Mouse (Mus musculus): ENCODE results near the gene Pla2g6. TPM values are rescaled to one million over a fixed set of nuclear protein-coding genes. Genes with fewer than 3 reads are reported as not detected.

Gene Pla2g6
- polyA plus RNA-seq, 2 experiments, result 12.7 to 21.8 TPM

- WGBS, result 28% methylated on average over 13 of the region's 17 CpGs
- Histone ChIP-seq H3K27ac (replicated peaks; ENCODE audit: low read depth, low read length) (no peak overlapping the region), H3K4me1 (ENCODE audit: control insufficient read depth, insufficient read depth, low read length) (no peaks in the 10 kb centered on the region), H3K4me3 (replicated peaks; ENCODE audit: low read length) (no peak overlapping the region), H3K9ac (ENCODE audit: low read depth, low read length, severe bottlenecking) (no peak overlapping the region), H3K27me3 (ENCODE audit: control insufficient read depth, insufficient read depth, low read length) (peaks cover 23% of the 10 kb centered on the region; the same call in 1 of the 2 replicates), H3K36me3 (ENCODE audit: control insufficient read depth, insufficient read depth, low read length) (no peaks in the 10 kb centered on the region), H3K4me2 (replicated peaks; ENCODE audit: low read depth, low read length, severe bottlenecking) (no peak overlapping the region), H3K9me3 (ENCODE audit: control insufficient read depth, low read length) (no peaks in the 10 kb centered on the region)
- no peak for TF ChIP-seq POLR2A (IDR thresholded peaks at IDR 0.05; ENCODE audit: borderline replicate concordance, extremely low read depth, insufficient read depth, insufficient read length)
- ATAC-seq (ENCODE audit: low FRiP score, low read depth), result no peak
- DNase-seq (ENCODE audit: low spot score), result no peak
Measured at GRCm38 (mm10) chr15:79258521-79258920, 69.7 kb downstream of the Pla2g6 start.

DNA sequence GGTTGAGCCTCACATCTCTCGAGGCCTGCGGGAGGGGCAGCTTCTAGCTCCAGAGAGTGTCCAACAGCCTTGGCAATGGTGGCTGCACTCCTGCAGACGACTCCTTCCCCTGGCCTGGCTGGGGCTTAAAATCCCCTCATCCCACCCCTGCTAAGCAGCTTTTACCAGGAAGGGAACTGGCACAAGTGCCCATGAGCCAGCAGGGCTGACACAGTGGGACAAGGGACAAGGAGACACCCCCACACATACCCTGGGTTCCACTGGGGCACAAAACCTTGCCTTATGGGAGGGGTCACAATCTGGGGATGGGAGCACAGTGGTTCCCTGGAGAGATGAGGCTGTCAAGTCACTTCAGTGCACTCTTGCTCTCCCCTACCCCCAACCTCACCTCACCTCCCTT, 73.5 kb downstream of the Pla2g6 start, which contains the start of gene Slc16a8:
Gene Slc16a8 (minus strand): TSS at position 101 of the 400 bp plus-strand sequence.
- no peak for DNase-seq (ENCODE audit: low spot score)
- H3K27me3 ChIP-seq (ENCODE audit: control insufficient read depth, insufficient read depth, low read length), result peaks cover 37% of the 10 kb centered on the region
- WGBS, result 31% methylated on average over 3 of the region's 3 CpGs
- no peak within 1 kb of the TSS for H3K4me2 ChIP-seq (replicated peaks; ENCODE audit: low read depth, low read length, severe bottlenecking)
- H3K4me3 ChIP-seq (replicated peaks; ENCODE audit: low read length), result no peak within 1 kb of the TSS
- no peak for ATAC-seq (ENCODE audit: low FRiP score, low read depth)
- H3K36me3 ChIP-seq (ENCODE audit: control insufficient read depth, insufficient read depth, low read length), result peaks cover under 1% of the 10 kb centered on the region; the same call in 1 of the 2 replicates
- no peak within 1 kb of the TSS for H3K27ac ChIP-seq (replicated peaks; ENCODE audit: low read depth, low read length)
- H3K9ac ChIP-seq (ENCODE audit: low read depth, low read length, severe bottlenecking), result no peak within 1 kb of the TSS
- H3K4me1 ChIP-seq (ENCODE audit: control insufficient read depth, insufficient read depth, low read length), result peaks cover 10% of the 10 kb centered on the region
- no peaks in the 10 kb centered on the region for H3K9me3 ChIP-seq (ENCODE audit: control insufficient read depth, low read length)
- no peak for TF ChIP-seq POLR2A (IDR thresholded peaks at IDR 0.05; ENCODE audit: borderline replicate concordance, extremely low read depth, insufficient read depth, insufficient read length)

DNA sequence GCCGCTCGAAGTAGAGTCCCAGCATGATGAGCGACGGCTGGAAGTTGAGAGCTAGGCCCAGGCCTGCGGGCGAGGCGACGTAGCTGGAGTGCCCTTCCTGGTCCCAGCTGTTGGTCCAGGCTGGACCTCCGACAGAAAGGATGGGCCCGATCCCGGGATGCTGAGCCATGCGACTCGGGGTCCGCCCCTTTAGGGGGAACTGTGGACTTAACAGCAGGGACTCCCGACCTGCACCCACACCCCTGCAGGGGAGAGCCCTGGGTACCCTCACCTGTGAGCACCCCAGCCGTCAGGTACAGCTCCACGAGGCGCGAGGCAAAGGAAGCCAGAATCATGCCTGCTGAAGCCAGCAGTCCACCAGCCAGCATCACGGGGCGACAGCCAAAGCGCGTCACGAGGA, 75.6 kb downstream of the Pla2g6 start:
- Histone ChIP-seq H3K4me1 (ENCODE audit: control insufficient read depth, insufficient read depth, low read length) (peaks cover 10% of the 10 kb centered on the region), H3K27me3 (ENCODE audit: control insufficient read depth, insufficient read depth, low read length) (peaks cover 37% of the 10 kb centered on the region), H3K4me3 (replicated peaks; ENCODE audit: low read length) (peak overlapping the region; percentile 40), H3K9me3 (ENCODE audit: control insufficient read depth, low read length) (no peaks in the 10 kb centered on the region), H3K4me2 (replicated peaks; ENCODE audit: low read depth, low read length, severe bottlenecking) (peak overlapping the region; percentile 85), H3K9ac (ENCODE audit: low read depth, low read length, severe bottlenecking) (peak overlapping the region; percentile 66), H3K27ac (replicated peaks; ENCODE audit: low read depth, low read length) (no peak overlapping the region), H3K36me3 (ENCODE audit: control insufficient read depth, insufficient read depth, low read length) (peaks cover 22% of the 10 kb centered on the region)
- no peak for TF ChIP-seq POLR2A (IDR thresholded peaks at IDR 0.05; ENCODE audit: borderline replicate concordance, extremely low read depth, insufficient read depth, insufficient read length)
- 25% methylated on average over 21 of the region's 24 CpGs for WGBS
- no peak for DNase-seq (ENCODE audit: low spot score)
- ATAC-seq (ENCODE audit: low FRiP score, low read depth), result 0 out of 2 replicates have a peak, but pooled peaks have one; percentile 7

DNA sequence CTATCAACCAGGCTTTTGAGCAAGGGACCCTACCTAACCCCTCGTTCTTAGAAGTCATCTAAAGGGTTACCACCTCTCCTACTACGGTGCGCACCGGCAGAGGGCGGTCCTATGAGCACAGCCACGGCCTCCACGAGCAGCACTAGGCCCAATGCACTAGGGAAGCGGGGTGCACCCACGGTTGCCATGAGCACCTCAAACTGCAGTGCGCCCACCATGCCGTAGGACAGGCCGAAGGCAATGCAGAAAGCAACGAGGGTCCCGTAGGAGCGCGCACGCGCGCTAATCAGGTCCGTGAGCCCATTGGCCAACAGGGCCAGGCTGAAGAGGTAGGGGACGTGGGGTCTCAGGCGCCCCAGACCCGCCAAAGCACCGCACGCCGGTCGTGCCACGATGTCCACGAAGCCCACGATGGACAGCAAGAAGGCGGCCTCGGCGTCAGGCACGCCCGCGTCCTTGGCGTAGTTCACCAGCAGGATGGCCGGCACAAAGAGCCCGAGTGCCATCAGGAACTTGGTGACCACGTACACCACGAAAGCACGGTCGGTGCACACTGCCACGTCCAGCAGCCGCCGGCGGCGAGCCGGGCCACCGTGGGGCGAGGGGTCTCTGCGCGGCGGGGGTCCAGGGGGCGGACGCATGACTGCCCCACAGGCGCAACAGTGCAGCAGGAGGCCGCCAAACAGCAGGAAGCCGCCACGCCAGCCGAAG, 76.3 kb downstream of the Pla2g6 start:
- no peaks in the 10 kb centered on the region for H3K9me3 ChIP-seq (ENCODE audit: control insufficient read depth, low read length)
- peaks cover 10% of the 10 kb centered on the region for H3K4me1 ChIP-seq (ENCODE audit: control insufficient read depth, insufficient read depth, low read length)
- peak overlapping the region; percentile 85 for H3K4me2 ChIP-seq (replicated peaks; ENCODE audit: low read depth, low read length, severe bottlenecking)
- WGBS, result 1% methylated on average over 53 of the region's 61 CpGs
- peak overlapping the region; percentile 40 for H3K4me3 ChIP-seq (replicated peaks; ENCODE audit: low read length)
- no peak for TF ChIP-seq POLR2A (IDR thresholded peaks at IDR 0.05; ENCODE audit: borderline replicate concordance, extremely low read depth, insufficient read depth, insufficient read length)
- H3K36me3 ChIP-seq (ENCODE audit: control insufficient read depth, insufficient read depth, low read length), result peaks cover 28% of the 10 kb centered on the region
- ATAC-seq (ENCODE audit: low FRiP score, low read depth) (peak; percentile 64), DNase-seq (ENCODE audit: low spot score) (peak; percentile 34)
- no peak overlapping the region for H3K27ac ChIP-seq (replicated peaks; ENCODE audit: low read depth, low read length)
- peak overlapping the region; percentile 66 for H3K9ac ChIP-seq (ENCODE audit: low read depth, low read length, severe bottlenecking)
- peaks cover 37% of the 10 kb centered on the region for H3K27me3 ChIP-seq (ENCODE audit: control insufficient read depth, insufficient read depth, low read length)

DNA sequence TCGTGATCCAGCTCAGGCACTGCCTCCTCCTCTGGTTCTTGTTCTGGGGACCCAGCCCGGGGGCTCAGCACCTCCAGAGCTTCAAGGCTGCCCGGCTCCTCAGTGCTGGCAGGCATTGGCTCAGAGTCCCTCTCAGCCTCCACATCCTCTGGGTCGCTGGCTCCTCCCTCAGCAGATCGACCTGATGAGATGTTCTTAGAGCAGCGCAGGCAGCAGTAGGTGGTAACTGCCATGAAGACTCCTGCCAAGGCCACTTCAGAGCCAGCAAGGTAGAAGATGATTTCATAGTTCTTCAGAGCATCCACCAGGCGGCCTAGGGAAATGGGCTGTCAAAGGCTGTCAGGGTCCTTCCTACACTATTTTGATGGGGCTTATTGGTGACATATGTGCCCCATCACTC, 77.0 kb downstream of the Pla2g6 start:
- Histone ChIP-seq H3K4me3 (replicated peaks; ENCODE audit: low read length) (no peak overlapping the region), H3K4me1 (ENCODE audit: control insufficient read depth, insufficient read depth, low read length) (peaks cover 10% of the 10 kb centered on the region), H3K27me3 (ENCODE audit: control insufficient read depth, insufficient read depth, low read length) (peaks cover 37% of the 10 kb centered on the region), H3K4me2 (replicated peaks; ENCODE audit: low read depth, low read length, severe bottlenecking) (no peak overlapping the region), H3K27ac (replicated peaks; ENCODE audit: low read depth, low read length) (no peak overlapping the region), H3K36me3 (ENCODE audit: control insufficient read depth, insufficient read depth, low read length) (peaks cover 35% of the 10 kb centered on the region), H3K9ac (ENCODE audit: low read depth, low read length, severe bottlenecking) (no peak overlapping the region), H3K9me3 (ENCODE audit: control insufficient read depth, low read length) (no peaks in the 10 kb centered on the region)
- DNase-seq (ENCODE audit: low spot score) (no peak), ATAC-seq (ENCODE audit: low FRiP score, low read depth) (no peak)
- WGBS, result 42% methylated on average over 7 of the region's 7 CpGs
- TF ChIP-seq POLR2A (IDR thresholded peaks at IDR 0.05; ENCODE audit: borderline replicate concordance, extremely low read depth, insufficient read depth, insufficient read length), result no peak

All from limb, embryonic 14.5 days (tissue).